Mouse (Mus musculus): ENCODE results near the gene Il7r. TPM values are rescaled to one million over a fixed set of nuclear protein-coding genes. Genes with fewer than 3 reads are reported as not detected.

Il7r gene
- polyA plus RNA-seq (2015; fragmentation: Nextera tagmentation; extraction: Ambion mirVana) = 3.7 and 5.4 TPM in 2 replicates

DNA sequence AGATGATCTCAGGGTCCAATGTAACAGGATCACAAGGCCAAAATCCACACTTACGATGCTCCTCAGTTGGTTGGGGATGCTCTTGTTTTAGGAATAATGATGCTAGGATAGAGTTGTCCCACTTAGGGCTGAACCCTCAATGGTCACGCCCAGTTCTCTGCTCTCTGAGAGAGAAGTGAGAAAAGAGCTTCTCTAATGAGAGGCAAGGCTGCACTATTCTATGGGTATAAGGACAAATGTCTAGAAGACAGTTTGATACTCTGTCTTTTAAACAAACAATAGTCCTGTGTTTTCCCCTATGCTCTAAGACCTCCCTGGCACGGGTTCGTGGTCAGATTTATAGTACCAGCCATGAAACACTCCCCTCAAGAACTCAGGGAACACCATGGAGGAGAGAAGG, at the start of gene Il7r:
TSS of gene Il7r (minus strand) at position 101 of the 400 bp plus-strand sequence.
- TF ChIP-seq CTCF (IDR thresholded peaks at IDR 0.05; ENCODE audit: low read depth) (no peak), EP300 (IDR thresholded peaks at IDR 0.05; ENCODE audit: low read depth) (no peak)
- DNase-seq = no peak
- Histone ChIP-seq H3K9me3 (ENCODE audit: low read length) (no peaks in the 10 kb centered on the region), H3K4me2 (ENCODE audit: low read depth, low read length) (no peak within 1 kb of the TSS), H3K9ac (replicated peaks) (no peak within 1 kb of the TSS), H3K27ac (ENCODE audit: low read depth) (no peak within 1 kb of the TSS), H3K27me3 (ENCODE audit: insufficient read depth, low read length) (no peaks in the 10 kb centered on the region), H3K4me1 (ENCODE audit: insufficient read depth) (no peaks in the 10 kb centered on the region), H3K36me3 (replicated peaks; ENCODE audit: insufficient read depth, low read length) (no peaks in the 10 kb centered on the region), H3K4me3 (ENCODE audit: low read depth, low read length) (peak within 1 kb of the TSS; percentile 26)
- WGBS (ENCODE audit: insufficient replicate concordance) = 66% methylated on average over 4 of the region's 4 CpGs
- ATAC-seq = no peak

DNA sequence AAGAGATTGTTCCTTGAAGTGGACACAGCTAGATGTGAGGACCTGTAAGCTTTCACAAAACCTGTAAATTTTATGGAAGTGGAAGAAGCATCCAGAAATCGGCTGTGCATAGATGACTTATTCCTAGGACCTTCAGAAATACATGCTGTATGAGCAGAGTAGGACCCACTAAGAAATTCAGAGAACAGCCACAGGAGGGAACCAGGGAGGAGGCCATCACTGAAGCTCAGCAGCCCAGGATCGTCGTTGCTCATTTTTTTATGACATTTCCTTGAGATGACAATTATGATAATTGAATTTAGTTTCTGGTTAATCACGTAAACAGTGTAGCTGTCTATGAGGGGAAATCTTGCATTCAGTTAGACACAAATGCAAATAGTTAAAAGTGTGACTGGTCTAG, 47.3 kb upstream of the Il7r start:
- TF ChIP-seq EP300 (IDR thresholded peaks at IDR 0.05; ENCODE audit: low read depth) (no peak), CTCF (IDR thresholded peaks at IDR 0.05; ENCODE audit: low read depth) (peak; percentile 51)
- H3K4me3 ChIP-seq (ENCODE audit: low read depth, low read length) = no peak overlapping the region
- no peak for ATAC-seq
- no peaks in the 10 kb centered on the region for H3K4me1 ChIP-seq (ENCODE audit: insufficient read depth)
- no peaks in the 10 kb centered on the region for H3K9me3 ChIP-seq (ENCODE audit: low read length)
- 54% methylated on average over 4 of the region's 4 CpGs for WGBS (ENCODE audit: insufficient replicate concordance)
- H3K4me2 ChIP-seq (ENCODE audit: low read depth, low read length) = no peak overlapping the region
- H3K27me3 ChIP-seq (ENCODE audit: insufficient read depth, low read length) = no peaks in the 10 kb centered on the region
- H3K27ac ChIP-seq (ENCODE audit: low read depth) = no peak overlapping the region
- H3K9ac ChIP-seq (replicated peaks) = no peak overlapping the region
- DNase-seq = no peak
- H3K36me3 ChIP-seq (replicated peaks; ENCODE audit: insufficient read depth, low read length) = no peaks in the 10 kb centered on the region

DNA sequence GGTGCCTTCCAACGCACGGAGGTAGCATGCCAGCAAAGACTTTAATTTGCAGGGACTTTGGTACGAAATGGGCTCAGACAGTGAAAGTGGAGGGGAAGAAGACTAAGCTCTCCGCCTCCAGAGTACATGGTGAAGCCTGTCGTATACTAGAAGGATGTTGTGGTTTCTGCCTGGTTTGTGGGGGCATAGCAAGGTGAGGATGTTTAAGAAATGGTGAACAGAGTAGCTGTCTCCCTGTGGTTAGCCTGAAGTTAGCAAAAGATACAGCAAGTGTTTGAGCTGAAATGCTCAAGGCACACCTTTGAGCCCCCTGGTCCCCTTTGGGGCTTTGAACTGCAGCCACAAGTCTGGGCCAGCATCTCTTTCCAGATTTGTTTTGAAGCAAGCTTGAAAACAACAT, 44.8 kb upstream of the Il7r start:
- H3K27ac ChIP-seq (ENCODE audit: low read depth) = no peak overlapping the region
- 45% methylated on average over 5 of the region's 5 CpGs for WGBS (ENCODE audit: insufficient replicate concordance)
- no peak overlapping the region for H3K4me3 ChIP-seq (ENCODE audit: low read depth, low read length)
- H3K27me3 ChIP-seq (ENCODE audit: insufficient read depth, low read length) = no peaks in the 10 kb centered on the region
- no peak overlapping the region for H3K9ac ChIP-seq (replicated peaks)
- TF ChIP-seq CTCF (IDR thresholded peaks at IDR 0.05; ENCODE audit: low read depth) (no peak), EP300 (IDR thresholded peaks at IDR 0.05; ENCODE audit: low read depth) (no peak)
- DNase-seq (no peak), ATAC-seq (no peak)
- no peaks in the 10 kb centered on the region for H3K4me1 ChIP-seq (ENCODE audit: insufficient read depth)
- H3K9me3 ChIP-seq (ENCODE audit: low read length) = no peaks in the 10 kb centered on the region
- H3K4me2 ChIP-seq (ENCODE audit: low read depth, low read length) = no peak overlapping the region
- H3K36me3 ChIP-seq (replicated peaks; ENCODE audit: insufficient read depth, low read length) = no peaks in the 10 kb centered on the region

DNA sequence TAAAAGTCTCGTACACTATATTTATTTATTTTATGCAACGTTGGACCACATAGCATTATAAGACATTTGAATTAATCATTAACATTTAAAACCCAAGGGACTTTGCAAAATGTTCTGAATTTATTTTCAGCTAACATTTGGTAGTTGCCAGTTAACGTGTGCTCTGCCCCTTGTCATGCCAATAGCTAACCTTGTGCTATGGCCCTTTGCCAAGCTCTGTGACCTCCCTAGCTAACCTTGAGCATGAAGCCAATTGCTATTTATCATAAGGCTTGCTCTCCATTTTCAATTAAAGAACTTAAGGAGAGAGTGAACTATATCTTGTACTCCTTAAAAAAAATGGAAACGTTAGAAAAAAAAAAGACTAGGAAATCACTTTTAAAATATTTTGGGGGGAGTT, 43.4 kb upstream of the Il7r start:
- Histone ChIP-seq H3K4me2 (ENCODE audit: low read depth, low read length) (no peak overlapping the region), H3K9me3 (ENCODE audit: low read length) (no peaks in the 10 kb centered on the region), H3K36me3 (replicated peaks; ENCODE audit: insufficient read depth, low read length) (no peaks in the 10 kb centered on the region), H3K27ac (ENCODE audit: low read depth) (no peak overlapping the region), H3K4me1 (ENCODE audit: insufficient read depth) (no peaks in the 10 kb centered on the region), H3K27me3 (ENCODE audit: insufficient read depth, low read length) (no peaks in the 10 kb centered on the region), H3K4me3 (ENCODE audit: low read depth, low read length) (no peak overlapping the region), H3K9ac (replicated peaks) (no peak overlapping the region)
- DNase-seq (no peak), ATAC-seq (no peak)
- TF ChIP-seq EP300 (IDR thresholded peaks at IDR 0.05; ENCODE audit: low read depth) (no peak), CTCF (IDR thresholded peaks at IDR 0.05; ENCODE audit: low read depth) (no peak)
- WGBS (ENCODE audit: insufficient replicate concordance) = 75% methylated on average over 4 of the region's 4 CpGs

DNA sequence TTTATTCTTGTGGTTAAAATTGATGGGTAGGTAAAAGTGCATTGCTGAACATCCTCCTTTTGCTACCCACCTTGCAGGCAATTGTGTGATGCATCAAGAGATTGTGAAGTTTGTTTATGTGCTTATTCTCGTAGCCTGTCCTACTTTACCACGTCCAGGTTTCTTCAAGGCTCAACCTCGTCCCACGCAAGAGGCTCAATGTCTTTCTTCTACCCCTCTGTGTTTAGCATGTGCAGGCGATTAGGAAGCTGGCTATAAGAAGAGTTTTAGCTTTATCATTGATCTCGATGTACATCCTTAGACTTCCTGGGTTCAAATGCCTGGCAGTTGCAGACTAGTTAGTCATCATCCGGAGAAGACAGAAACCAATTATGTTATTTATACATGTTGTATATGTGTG, 42.7 kb upstream of the Il7r start:
- no peak for DNase-seq
- Histone ChIP-seq H3K9ac (replicated peaks) (no peak overlapping the region), H3K27me3 (ENCODE audit: insufficient read depth, low read length) (no peaks in the 10 kb centered on the region), H3K4me2 (ENCODE audit: low read depth, low read length) (no peak overlapping the region), H3K36me3 (replicated peaks; ENCODE audit: insufficient read depth, low read length) (no peaks in the 10 kb centered on the region), H3K4me3 (ENCODE audit: low read depth, low read length) (no peak overlapping the region), H3K4me1 (ENCODE audit: insufficient read depth) (no peaks in the 10 kb centered on the region), H3K9me3 (ENCODE audit: low read length) (no peaks in the 10 kb centered on the region), H3K27ac (ENCODE audit: low read depth) (no peak overlapping the region)
- no peak for ATAC-seq
- TF ChIP-seq CTCF (IDR thresholded peaks at IDR 0.05; ENCODE audit: low read depth) = no peak
- WGBS (ENCODE audit: insufficient replicate concordance) = 69% methylated on average over 7 of the region's 7 CpGs

DNA sequence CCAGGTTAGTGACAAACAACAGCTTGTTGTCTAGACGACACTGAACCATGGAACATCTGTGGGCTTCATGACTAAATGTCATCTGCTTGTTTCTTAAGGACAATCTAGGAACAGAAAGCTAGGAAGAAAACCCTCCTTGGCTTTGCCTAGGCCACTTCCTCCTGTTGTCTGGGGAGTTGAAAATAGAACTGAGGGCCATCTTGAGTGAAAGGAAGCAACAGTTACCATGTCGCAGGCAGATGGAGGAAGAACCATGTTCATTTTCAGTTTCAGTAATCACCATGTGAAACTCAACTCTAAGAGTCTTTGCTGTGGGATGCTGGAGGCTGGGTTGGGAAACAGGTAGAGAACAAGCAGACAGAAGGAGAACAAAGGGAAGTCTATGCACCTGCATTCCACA, 41.9 kb upstream of the Il7r start:
- Histone ChIP-seq H3K4me1 (ENCODE audit: insufficient read depth) (no peaks in the 10 kb centered on the region), H3K27ac (ENCODE audit: low read depth) (no peak overlapping the region), H3K4me3 (ENCODE audit: low read depth, low read length) (no peak overlapping the region), H3K9me3 (ENCODE audit: low read length) (no peaks in the 10 kb centered on the region), H3K36me3 (replicated peaks; ENCODE audit: insufficient read depth, low read length) (no peaks in the 10 kb centered on the region), H3K27me3 (ENCODE audit: insufficient read depth, low read length) (no peaks in the 10 kb centered on the region), H3K4me2 (ENCODE audit: low read depth, low read length) (no peak overlapping the region), H3K9ac (replicated peaks) (no peak overlapping the region)
- 48% methylated on average over 2 of the region's 2 CpGs for WGBS (ENCODE audit: insufficient replicate concordance)
- DNase-seq (no peak), ATAC-seq (no peak)
- no peak for TF ChIP-seq CTCF (IDR thresholded peaks at IDR 0.05; ENCODE audit: low read depth)

DNA sequence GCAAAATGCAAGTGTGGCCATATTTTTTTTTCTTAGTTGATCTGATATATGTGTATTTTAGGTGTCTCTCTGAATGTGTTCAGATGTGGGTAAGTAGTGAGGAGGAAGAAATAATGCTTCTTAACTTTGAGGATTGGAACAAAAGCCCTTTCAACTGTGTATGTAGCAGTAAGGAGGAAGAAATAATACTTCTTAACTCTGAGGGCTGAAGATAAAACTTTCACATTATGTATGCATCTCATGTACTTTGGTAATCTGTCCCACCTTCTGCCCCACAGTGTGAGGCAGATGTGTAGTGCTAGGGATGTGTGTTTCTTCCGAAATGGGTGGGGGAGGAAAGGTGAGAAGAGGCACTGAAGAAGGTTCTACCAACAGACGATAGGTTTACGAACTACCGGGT, 37.3 kb upstream of the Il7r start:
- H3K9ac ChIP-seq (replicated peaks) = no peak overlapping the region
- no peak overlapping the region for H3K4me3 ChIP-seq (ENCODE audit: low read depth, low read length)
- no peak for TF ChIP-seq EP300 (IDR thresholded peaks at IDR 0.05; ENCODE audit: low read depth)
- no peak for TF ChIP-seq CTCF (IDR thresholded peaks at IDR 0.05; ENCODE audit: low read depth)
- no peak overlapping the region for H3K4me2 ChIP-seq (ENCODE audit: low read depth, low read length)
- no peak for DNase-seq
- 73% methylated on average over 4 of the region's 4 CpGs for WGBS (ENCODE audit: insufficient replicate concordance)
- H3K4me1 ChIP-seq (ENCODE audit: insufficient read depth) = no peaks in the 10 kb centered on the region
- H3K27me3 ChIP-seq (ENCODE audit: insufficient read depth, low read length) = no peaks in the 10 kb centered on the region
- no peak for ATAC-seq
- H3K36me3 ChIP-seq (replicated peaks; ENCODE audit: insufficient read depth, low read length) = no peaks in the 10 kb centered on the region
- H3K27ac ChIP-seq (ENCODE audit: low read depth) = no peak overlapping the region
- no peaks in the 10 kb centered on the region for H3K9me3 ChIP-seq (ENCODE audit: low read length)
